Mouse (Mus musculus): ENCODE measurements around the gene Rbp2. TPM values are rescaled to one million over a fixed set of nuclear protein-coding genes. Genes with fewer than 3 reads are reported as not detected.

Rbp2 gene
- polyA plus RNA-seq, 1 experiment from 2014 or later, result 1.3 TPM

DNA sequence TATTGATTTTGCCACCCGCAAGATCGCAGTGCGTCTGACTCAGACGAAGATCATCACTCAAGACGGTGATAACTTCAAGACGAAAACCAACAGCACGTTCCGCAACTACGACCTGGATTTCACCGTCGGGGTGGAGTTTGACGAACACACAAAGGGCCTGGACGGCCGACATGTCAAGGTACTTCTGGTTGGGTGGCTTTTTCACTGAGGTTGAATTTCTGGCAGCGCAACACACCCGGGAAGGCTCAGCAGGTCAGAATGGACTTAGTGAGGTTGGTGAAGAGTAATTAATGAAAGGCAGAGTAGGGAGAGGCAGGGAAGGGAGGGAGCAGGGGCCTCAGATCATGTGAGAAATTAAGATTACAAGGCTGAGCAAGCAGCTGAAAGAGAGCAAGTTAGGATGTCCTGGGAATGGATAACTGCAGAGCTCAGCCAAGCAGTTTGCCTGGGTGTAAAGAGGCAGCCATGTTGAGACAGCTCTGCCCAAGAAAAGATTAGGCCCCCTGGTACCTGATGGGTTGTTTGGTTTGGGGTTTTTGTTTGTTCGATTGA lies 12.9 kb downstream of the Rbp2 start:
- WGBS, result 75% methylated on average over 17 of the region's 17 CpGs
- H3K4me1 ChIP-seq (ENCODE audit: control insufficient read depth, insufficient read depth, low read length), result peaks cover 5% of the 10 kb centered on the region
- no peaks in the 10 kb centered on the region for H3K27me3 ChIP-seq (ENCODE audit: control insufficient read depth, insufficient read depth, low read length)
- no peaks in the 10 kb centered on the region for H3K36me3 ChIP-seq (ENCODE audit: control insufficient read depth, insufficient read depth)
- H3K27ac ChIP-seq (ENCODE audit: low read length), result no peak overlapping the region
- H3K4me2 ChIP-seq (ENCODE audit: low read depth, low read length), result no peak overlapping the region
- H3K9ac ChIP-seq (ENCODE audit: low read length), result no peak overlapping the region
- H3K9me3 ChIP-seq (replicated peaks; ENCODE audit: control insufficient read depth, low read length), result no peaks in the 10 kb centered on the region
- H3K4me3 ChIP-seq (ENCODE audit: low read length), result no peak overlapping the region
- ATAC-seq (replicated peaks; ENCODE audit: extremely low read depth, insufficient read depth, low FRiP score), result no peak

DNA sequence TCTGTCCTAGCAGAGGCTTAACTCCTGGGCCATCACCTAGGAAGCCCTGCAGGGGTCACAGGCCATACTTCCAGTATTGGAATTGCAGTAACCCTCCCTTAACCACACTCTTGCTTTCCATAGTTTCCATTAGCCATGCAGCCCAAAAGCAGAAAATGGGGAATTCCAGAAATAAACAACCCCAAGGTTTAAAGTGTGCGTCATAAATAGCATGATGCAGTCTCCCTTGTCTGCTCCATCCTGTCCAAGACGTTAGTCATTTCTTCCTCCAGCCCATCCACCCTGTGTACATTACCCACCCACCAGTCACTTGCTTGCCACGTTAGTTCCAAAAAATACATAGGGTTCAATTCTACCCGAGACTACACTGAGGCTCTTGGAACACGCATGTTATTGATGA lies 13.7 kb downstream of the Rbp2 start:
- ATAC-seq (replicated peaks; ENCODE audit: extremely low read depth, insufficient read depth, low FRiP score), result no peak
- 76% methylated on average over 5 of the region's 5 CpGs for WGBS
- peaks cover 5% of the 10 kb centered on the region for H3K4me1 ChIP-seq (ENCODE audit: control insufficient read depth, insufficient read depth, low read length)
- no peaks in the 10 kb centered on the region for H3K9me3 ChIP-seq (replicated peaks; ENCODE audit: control insufficient read depth, low read length)
- no peak overlapping the region for H3K9ac ChIP-seq (ENCODE audit: low read length)
- no peak overlapping the region for H3K27ac ChIP-seq (ENCODE audit: low read length)
- H3K36me3 ChIP-seq (ENCODE audit: control insufficient read depth, insufficient read depth), result no peaks in the 10 kb centered on the region
- no peak overlapping the region for H3K4me2 ChIP-seq (ENCODE audit: low read depth, low read length)
- H3K27me3 ChIP-seq (ENCODE audit: control insufficient read depth, insufficient read depth, low read length), result no peaks in the 10 kb centered on the region
- H3K4me3 ChIP-seq (ENCODE audit: low read length), result no peak overlapping the region

DNA sequence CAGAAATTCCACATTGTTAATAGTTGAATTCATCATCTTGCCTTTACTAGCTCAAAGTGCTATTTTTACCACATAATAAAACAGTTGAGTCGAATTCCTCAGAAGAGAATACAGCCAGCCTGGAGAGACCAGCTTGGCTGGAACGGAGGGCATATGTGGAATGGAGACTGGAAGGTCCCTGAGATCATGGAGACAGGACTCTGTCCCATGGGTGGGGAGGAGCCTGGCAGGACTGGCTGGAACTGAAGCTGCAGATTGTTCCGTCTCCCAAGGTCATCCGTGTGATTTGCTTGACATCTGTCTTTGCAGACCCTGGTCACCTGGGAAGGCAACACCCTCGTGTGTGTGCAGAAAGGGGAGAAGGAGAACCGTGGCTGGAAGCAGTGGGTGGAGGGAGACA lies 21.6 kb downstream of the Rbp2 start:
- WGBS, result 50% methylated on average over 6 of the region's 6 CpGs
- no peak overlapping the region for H3K4me3 ChIP-seq (ENCODE audit: low read length)
- no peak for ATAC-seq (replicated peaks; ENCODE audit: extremely low read depth, insufficient read depth, low FRiP score)
- no peaks in the 10 kb centered on the region for H3K9me3 ChIP-seq (replicated peaks; ENCODE audit: control insufficient read depth, low read length)
- H3K27ac ChIP-seq (ENCODE audit: low read length), result no peak overlapping the region
- H3K9ac ChIP-seq (ENCODE audit: low read length), result no peak overlapping the region
- no peaks in the 10 kb centered on the region for H3K27me3 ChIP-seq (ENCODE audit: control insufficient read depth, insufficient read depth, low read length)
- H3K4me2 ChIP-seq (ENCODE audit: low read depth, low read length), result no peak overlapping the region
- no peaks in the 10 kb centered on the region for H3K36me3 ChIP-seq (ENCODE audit: control insufficient read depth, insufficient read depth)
- H3K4me1 ChIP-seq (ENCODE audit: control insufficient read depth, insufficient read depth, low read length), result no peaks in the 10 kb centered on the region

DNA sequence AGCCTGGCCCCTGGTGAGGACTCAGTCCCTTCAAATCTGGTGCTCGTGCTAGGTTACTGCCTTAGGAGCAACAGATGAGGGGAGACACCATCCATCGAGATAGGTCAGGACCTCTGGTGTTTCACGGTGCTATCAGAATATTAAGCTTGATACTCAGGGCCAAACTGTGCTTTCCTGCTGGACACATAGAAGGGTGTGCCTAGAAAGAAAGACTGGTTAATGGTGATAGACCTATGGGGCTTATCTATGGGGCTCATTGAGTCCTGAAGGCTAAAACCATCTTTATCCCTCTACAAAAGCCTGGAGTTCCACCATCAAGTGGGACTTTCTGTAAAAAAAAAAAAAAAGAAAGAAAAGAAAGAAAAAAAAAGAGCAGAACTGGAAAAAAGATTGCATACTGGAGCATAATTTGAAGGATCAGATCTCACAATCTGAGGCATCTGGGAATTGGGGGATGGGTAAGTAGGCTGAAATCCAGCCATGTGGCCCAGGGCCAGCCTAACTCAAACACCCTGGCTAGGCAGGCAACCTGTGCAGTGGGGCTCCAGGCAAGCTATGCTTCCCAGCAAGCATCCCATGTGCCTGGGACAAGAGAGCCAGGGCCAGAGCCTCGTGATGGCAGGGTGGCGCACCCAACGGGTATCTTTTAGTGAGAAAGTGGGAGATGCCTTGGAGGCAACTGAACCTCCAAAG lies 24.6 kb downstream of the Rbp2 start:
- no peaks in the 10 kb centered on the region for H3K36me3 ChIP-seq (ENCODE audit: control insufficient read depth, insufficient read depth)
- no peak overlapping the region for H3K4me2 ChIP-seq (ENCODE audit: low read depth, low read length)
- H3K4me3 ChIP-seq (ENCODE audit: low read length), result no peak overlapping the region
- no peak overlapping the region for H3K27ac ChIP-seq (ENCODE audit: low read length)
- H3K4me1 ChIP-seq (ENCODE audit: control insufficient read depth, insufficient read depth, low read length), result no peaks in the 10 kb centered on the region
- WGBS, result 80% methylated on average over 6 of the region's 6 CpGs
- H3K9me3 ChIP-seq (replicated peaks; ENCODE audit: control insufficient read depth, low read length), result no peaks in the 10 kb centered on the region
- no peak overlapping the region for H3K9ac ChIP-seq (ENCODE audit: low read length)
- no peaks in the 10 kb centered on the region for H3K27me3 ChIP-seq (ENCODE audit: control insufficient read depth, insufficient read depth, low read length)
- ATAC-seq (replicated peaks; ENCODE audit: extremely low read depth, insufficient read depth, low FRiP score), result no peak

DNA sequence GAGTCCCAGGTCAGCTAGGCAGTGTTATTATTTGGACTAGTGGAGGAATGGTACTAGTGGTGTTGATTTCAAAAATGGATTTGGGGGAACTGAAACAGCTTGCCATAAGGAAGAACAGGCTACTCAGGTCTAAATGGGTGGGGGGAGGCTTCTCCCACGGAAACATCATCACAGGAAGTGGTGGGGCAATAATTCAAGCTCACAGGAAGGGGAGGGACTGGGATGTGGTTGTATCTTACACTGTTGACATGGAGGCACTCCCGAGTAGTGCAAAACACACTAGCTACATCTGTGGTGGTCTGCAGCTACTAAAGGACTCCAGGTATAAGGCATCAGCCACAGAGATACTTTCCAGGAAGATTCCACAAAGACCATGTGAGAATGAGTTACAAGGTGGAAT lies 38.0 kb downstream of the Rbp2 start:
- Histone ChIP-seq H3K9me3 (replicated peaks; ENCODE audit: control insufficient read depth, low read length) (no peaks in the 10 kb centered on the region), H3K4me2 (ENCODE audit: low read depth, low read length) (no peak overlapping the region), H3K27ac (ENCODE audit: low read length) (no peak overlapping the region), H3K36me3 (ENCODE audit: control insufficient read depth, insufficient read depth) (no peaks in the 10 kb centered on the region), H3K4me1 (ENCODE audit: control insufficient read depth, insufficient read depth, low read length) (peaks cover 2% of the 10 kb centered on the region; the same call in 1 of the 2 replicates), H3K4me3 (ENCODE audit: low read length) (no peak overlapping the region), H3K27me3 (ENCODE audit: control insufficient read depth, insufficient read depth, low read length) (no peaks in the 10 kb centered on the region), H3K9ac (ENCODE audit: low read length) (no peak overlapping the region)
- 59% methylated on average over 2 of the region's 2 CpGs for WGBS
- ATAC-seq (replicated peaks; ENCODE audit: extremely low read depth, insufficient read depth, low FRiP score), result no peak

- Histone ChIP-seq H3K9ac (ENCODE audit: low read length) (no peak overlapping the region), H3K36me3 (ENCODE audit: control insufficient read depth, insufficient read depth) (no peaks in the 10 kb centered on the region), H3K4me3 (ENCODE audit: low read length) (no peak overlapping the region), H3K9me3 (replicated peaks; ENCODE audit: control insufficient read depth, low read length) (no peaks in the 10 kb centered on the region), H3K27ac (ENCODE audit: low read length) (no peak overlapping the region), H3K4me1 (ENCODE audit: control insufficient read depth, insufficient read depth, low read length) (peaks cover 2% of the 10 kb centered on the region; the same call in 1 of the 2 replicates), H3K27me3 (ENCODE audit: control insufficient read depth, insufficient read depth, low read length) (no peaks in the 10 kb centered on the region), H3K4me2 (ENCODE audit: low read depth, low read length) (no peak overlapping the region)
- no peak for ATAC-seq (replicated peaks; ENCODE audit: extremely low read depth, insufficient read depth, low FRiP score)
- 68% methylated on average over 7 of the region's 7 CpGs for WGBS
Measured at GRCm38 (mm10) chr9:98524786-98525542, 39.0 kb downstream of the Rbp2 start.

- WGBS, result 69% methylated on average over 7 of the region's 7 CpGs
- Histone ChIP-seq H3K27ac (ENCODE audit: low read length) (no peak overlapping the region), H3K4me3 (ENCODE audit: low read length) (no peak overlapping the region), H3K36me3 (ENCODE audit: control insufficient read depth, insufficient read depth) (no peaks in the 10 kb centered on the region), H3K9ac (ENCODE audit: low read length) (no peak overlapping the region), H3K4me2 (ENCODE audit: low read depth, low read length) (no peak overlapping the region), H3K9me3 (replicated peaks; ENCODE audit: control insufficient read depth, low read length) (no peaks in the 10 kb centered on the region), H3K4me1 (ENCODE audit: control insufficient read depth, insufficient read depth, low read length) (peaks cover 2% of the 10 kb centered on the region; the same call in 1 of the 2 replicates), H3K27me3 (ENCODE audit: control insufficient read depth, insufficient read depth, low read length) (no peaks in the 10 kb centered on the region)
- no peak for ATAC-seq (replicated peaks; ENCODE audit: extremely low read depth, insufficient read depth, low FRiP score)
Measured at GRCm38 (mm10) chr9:98525543-98525924, 39.6 kb downstream of the Rbp2 start.

DNA sequence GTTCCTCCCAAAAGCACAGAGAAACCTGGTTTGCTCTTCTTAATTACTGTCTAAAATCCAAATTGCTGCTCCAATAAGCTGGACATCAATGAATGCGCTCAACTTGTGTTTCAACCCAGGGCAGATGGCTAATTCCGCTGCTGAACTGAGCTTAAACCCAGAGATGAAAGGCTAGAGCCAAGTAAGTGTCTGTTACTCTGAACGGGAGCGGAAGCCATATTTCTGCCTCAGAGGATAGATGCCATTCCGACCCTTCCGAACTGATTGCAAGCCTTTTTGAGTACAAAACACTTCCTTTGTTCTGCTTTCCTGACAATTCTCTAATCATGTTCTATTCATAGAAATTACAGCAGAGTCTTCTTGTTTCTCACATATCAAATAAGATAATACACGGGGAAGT lies 41.3 kb downstream of the Rbp2 start:
- no peak overlapping the region for H3K27ac ChIP-seq (ENCODE audit: low read length)
- H3K36me3 ChIP-seq (ENCODE audit: control insufficient read depth, insufficient read depth), result no peaks in the 10 kb centered on the region
- no peak overlapping the region for H3K4me2 ChIP-seq (ENCODE audit: low read depth, low read length)
- H3K9ac ChIP-seq (ENCODE audit: low read length), result no peak overlapping the region
- H3K4me3 ChIP-seq (ENCODE audit: low read length), result no peak overlapping the region
- 63% methylated on average over 7 of the region's 7 CpGs for WGBS
- no peaks in the 10 kb centered on the region for H3K9me3 ChIP-seq (replicated peaks; ENCODE audit: control insufficient read depth, low read length)
- no peak for ATAC-seq (replicated peaks; ENCODE audit: extremely low read depth, insufficient read depth, low FRiP score)
- H3K27me3 ChIP-seq (ENCODE audit: control insufficient read depth, insufficient read depth, low read length), result no peaks in the 10 kb centered on the region
- peaks cover 2% of the 10 kb centered on the region; the same call in 1 of the 2 replicates for H3K4me1 ChIP-seq (ENCODE audit: control insufficient read depth, insufficient read depth, low read length)

DNA sequence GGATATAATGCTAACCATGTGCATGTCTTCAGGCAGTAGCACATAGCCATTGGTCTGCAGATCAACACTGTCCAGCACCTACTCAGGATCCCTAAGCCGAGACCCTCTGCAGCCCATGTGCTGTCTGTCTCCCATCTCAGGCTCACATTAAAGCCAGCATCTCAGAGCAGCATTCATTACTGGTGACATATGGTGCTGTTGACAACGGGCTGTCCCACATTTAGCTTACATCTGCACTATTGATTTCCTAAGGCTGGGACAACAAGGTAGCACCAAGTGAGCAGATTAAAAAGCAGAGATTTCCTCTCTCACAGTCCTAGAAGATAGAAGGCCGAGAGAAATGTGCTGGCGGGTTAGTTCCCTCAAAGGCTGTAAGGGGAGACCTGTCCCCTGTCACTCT lies 43.9 kb downstream of the Rbp2 start:
- peaks cover 2% of the 10 kb centered on the region; the same call in 1 of the 2 replicates for H3K4me1 ChIP-seq (ENCODE audit: control insufficient read depth, insufficient read depth, low read length)
- no peak for ATAC-seq (replicated peaks; ENCODE audit: extremely low read depth, insufficient read depth, low FRiP score)
- H3K4me2 ChIP-seq (ENCODE audit: low read depth, low read length), result no peak overlapping the region
- no peak overlapping the region for H3K9ac ChIP-seq (ENCODE audit: low read length)
- H3K27ac ChIP-seq (ENCODE audit: low read length), result no peak overlapping the region
- no peak overlapping the region for H3K4me3 ChIP-seq (ENCODE audit: low read length)
- no peaks in the 10 kb centered on the region for H3K9me3 ChIP-seq (replicated peaks; ENCODE audit: control insufficient read depth, low read length)
- H3K36me3 ChIP-seq (ENCODE audit: control insufficient read depth, insufficient read depth), result no peaks in the 10 kb centered on the region
- no peaks in the 10 kb centered on the region for H3K27me3 ChIP-seq (ENCODE audit: control insufficient read depth, insufficient read depth, low read length)
- 55% methylated on average over 4 of the region's 4 CpGs for whole genome bisulfite sequencing
